Mouse (Mus musculus): ENCODE measurements around the gene Galnt10. TPM values are rescaled to one million over a fixed set of nuclear protein-coding genes. Genes with fewer than 3 reads are reported as not detected.

Galnt10 gene
- total and polyA plus RNA-seq, 3 experiments, result 0.07 to 0.85 TPM; not detected in 1

GRCm38 (mm10) chr11:57696807-57697251 is 51.6 kb downstream of the Galnt10 start:
- Histone ChIP-seq H3K4me2 (ENCODE audit: insufficient read depth, low read depth, poor library complexity, severe bottlenecking) (no peak overlapping the region), H3K36me3 (replicated peaks in 1 of 2; ENCODE audit: control insufficient read depth in 1 of 2, insufficient read depth in 1 of 2, low read length in 1 of 2) (no peaks in the 10 kb centered on the region), H3K9me3 (replicated peaks; ENCODE audit: low read length) (no peaks in the 10 kb centered on the region), H3K9ac (ENCODE audit: insufficient read depth, low read depth) (no peak overlapping the region), H3K27ac (ENCODE audit: insufficient read depth, low read depth) (no peak overlapping the region), H3K27me3 (replicated peaks) (peaks cover 89% of the 10 kb centered on the region), H3K4me3 (replicated peaks in 1 of 3; ENCODE audit: low read depth in 2 of 3, low read length in 2 of 3, poor library complexity in 1 of 3) (no peak overlapping the region), H3K79me2 (replicated peaks; ENCODE audit: control insufficient read depth, extremely low read depth, insufficient read depth, poor library complexity, severe bottlenecking) (no peaks in the 10 kb centered on the region), H3K4me1 (ENCODE audit: control insufficient read depth in 1 of 2, insufficient read depth in 2 of 2) (no peaks in the 10 kb centered on the region)
- dilution Hi-C loops (cut with MboI; ENCODE audit: extremely low pct_ligation_motif_present, extremely low pct_unique_long_range_greater_than_20kb, low sequenced_read_pairs) (no loop called here), in situ Hi-C loops (cut with MboI; ENCODE audit: low pct_ligation_motif_present, low pct_unique_long_range_greater_than_20kb, low sequenced_read_pairs) (no loop called here)
- DNase-seq (ENCODE audit: extremely low read depth), result no peak
- no peak for TF ChIP-seq ZNF384 (IDR thresholded peaks at IDR 0.05; ENCODE audit: low read depth, low read length)
- no peak for TF ChIP-seq IRF4 (IDR thresholded peaks at IDR 0.05; ENCODE audit: low read depth, low read length)
- TF ChIP-seq MAFK (IDR thresholded peaks at IDR 0.05; ENCODE audit: insufficient replicate concordance, low read length), result no peak
- no peak for TF ChIP-seq JUND (conservative IDR thresholded peaks at IDR 0.05; ENCODE audit: low read depth, low read length)
- no peak for TF ChIP-seq ELF1 (IDR thresholded peaks at IDR 0.05; ENCODE audit: low read depth, low read length)
- TF ChIP-seq TCF12 (IDR thresholded peaks at IDR 0.05; ENCODE audit: low read depth, low read length), result no peak
- TF ChIP-seq CHD1 (IDR thresholded peaks at IDR 0.05; ENCODE audit: low read depth, low read length), result no peak

GRCm38 (mm10) chr11:57700114-57700513 is 54.9 kb downstream of the Galnt10 start:
- dilution Hi-C loops (cut with MboI; ENCODE audit: extremely low pct_ligation_motif_present, extremely low pct_unique_long_range_greater_than_20kb, low sequenced_read_pairs), result no loop called here
- H3K4me1 ChIP-seq (ENCODE audit: control insufficient read depth in 1 of 2, insufficient read depth in 2 of 2), result no peaks in the 10 kb centered on the region

GRCm38 (mm10) chr11:57701193-57701925 is 56.1 kb downstream of the Galnt10 start:
- dilution Hi-C loops (cut with MboI; ENCODE audit: extremely low pct_ligation_motif_present, extremely low pct_unique_long_range_greater_than_20kb, low sequenced_read_pairs), result no loop called here
- Histone ChIP-seq H3K9ac (ENCODE audit: insufficient read depth, low read depth) (no peak overlapping the region), H3K36me3 (replicated peaks in 1 of 2; ENCODE audit: control insufficient read depth in 1 of 2, insufficient read depth in 1 of 2, low read length in 1 of 2) (no peaks in the 10 kb centered on the region), H3K27ac (ENCODE audit: insufficient read depth, low read depth) (no peak overlapping the region), H3K9me3 (replicated peaks; ENCODE audit: low read length) (peaks cover 2% of the 10 kb centered on the region), H3K4me1 (ENCODE audit: control insufficient read depth in 1 of 2, insufficient read depth in 2 of 2) (no peaks in the 10 kb centered on the region), H3K4me2 (ENCODE audit: insufficient read depth, low read depth, poor library complexity, severe bottlenecking) (no peak overlapping the region), H3K79me2 (replicated peaks; ENCODE audit: control insufficient read depth, extremely low read depth, insufficient read depth, poor library complexity, severe bottlenecking) (no peaks in the 10 kb centered on the region), H3K4me3 (replicated peaks in 1 of 3; ENCODE audit: low read depth in 2 of 3, low read length in 2 of 3, poor library complexity in 1 of 3) (no peak overlapping the region), H3K27me3 (replicated peaks) (peaks cover 74% of the 10 kb centered on the region)
- DNase-seq (ENCODE audit: extremely low read depth), result no peak
- in situ Hi-C loops (cut with MboI; ENCODE audit: low pct_ligation_motif_present, low pct_unique_long_range_greater_than_20kb, low sequenced_read_pairs), result no loop called here
- TF ChIP-seq SIN3A (IDR thresholded peaks at IDR 0.05; ENCODE audit: low read length) (no peak), EP300 (IDR thresholded peaks at IDR 0.05; ENCODE audit: low read length) (no peak), CTCF (conservative IDR thresholded peaks at IDR 0.05 in 1 of 2, IDR thresholded peaks at IDR 0.05 in 1 of 2; ENCODE audit: low read depth in 2 of 2, low read length in 2 of 2) (no peak), HCFC1 (IDR thresholded peaks at IDR 0.05; ENCODE audit: low read depth, low read length) (no peak), ETS1 (conservative IDR thresholded peaks at IDR 0.05; ENCODE audit: low read depth, low read length) (no peak), MAX (IDR thresholded peaks at IDR 0.05; ENCODE audit: low read length) (no peak)

More at GRCm38 (mm10) chr11:57700114-57700513, 54.9 kb downstream of the Galnt10 start:
- H3K4me2 ChIP-seq (ENCODE audit: insufficient read depth, low read depth, poor library complexity, severe bottlenecking), result no peak overlapping the region
- H3K9ac ChIP-seq (ENCODE audit: insufficient read depth, low read depth), result no peak overlapping the region
- H3K27me3 ChIP-seq (replicated peaks), result peaks cover 81% of the 10 kb centered on the region
- no peak overlapping the region for H3K4me3 ChIP-seq (replicated peaks in 1 of 3; ENCODE audit: low read depth in 2 of 3, low read length in 2 of 3, poor library complexity in 1 of 3)
- DNase-seq (ENCODE audit: extremely low read depth), result no peak
- no peak overlapping the region for H3K27ac ChIP-seq (ENCODE audit: insufficient read depth, low read depth)
- H3K36me3 ChIP-seq (replicated peaks in 1 of 2; ENCODE audit: control insufficient read depth in 1 of 2, insufficient read depth in 1 of 2, low read length in 1 of 2), result no peaks in the 10 kb centered on the region
- TF ChIP-seq TBP (conservative IDR thresholded peaks at IDR 0.05; ENCODE audit: low read depth, low read length), result no peak
- no peak for TF ChIP-seq E2F4 (IDR thresholded peaks at IDR 0.05; ENCODE audit: insufficient replicate concordance, low read depth, low read length)
- TF ChIP-seq ZNF384 (IDR thresholded peaks at IDR 0.05; ENCODE audit: low read depth, low read length), result no peak
- TF ChIP-seq POLR2AphosphoS2 (IDR thresholded peaks at IDR 0.05; ENCODE audit: low read depth, low read length), result no peak
- TF ChIP-seq MAX (IDR thresholded peaks at IDR 0.05; ENCODE audit: low read length), result no peak
- no peak for TF ChIP-seq POLR2A (IDR thresholded peaks at IDR 0.05; ENCODE audit: low read depth, low read length)
- TF ChIP-seq UBTF (IDR thresholded peaks at IDR 0.05; ENCODE audit: low read depth, low read length), result no peak
- TF ChIP-seq HCFC1 (IDR thresholded peaks at IDR 0.05; ENCODE audit: low read depth, low read length), result no peak
- no peak for TF ChIP-seq NRF1 (IDR thresholded peaks at IDR 0.05; ENCODE audit: low read depth, low read length)
- no peak for TF ChIP-seq USF1 (IDR thresholded peaks at IDR 0.05; ENCODE audit: low read depth, low read length)
- no peak for TF ChIP-seq RAD21 (IDR thresholded peaks at IDR 0.05; ENCODE audit: low read depth, low read length)
- TF ChIP-seq MEF2A (IDR thresholded peaks at IDR 0.05; ENCODE audit: borderline replicate concordance, low read depth, low read length), result no peak
- no peak for TF ChIP-seq PAX5 (IDR thresholded peaks at IDR 0.05; ENCODE audit: low read length)
- TF ChIP-seq MAFK (IDR thresholded peaks at IDR 0.05; ENCODE audit: insufficient replicate concordance, low read length), result no peak
- no peaks in the 10 kb centered on the region for H3K9me3 ChIP-seq (replicated peaks; ENCODE audit: low read length)
- in situ Hi-C loops (cut with MboI; ENCODE audit: low pct_ligation_motif_present, low pct_unique_long_range_greater_than_20kb, low sequenced_read_pairs), result no loop called here
- no peaks in the 10 kb centered on the region for H3K79me2 ChIP-seq (replicated peaks; ENCODE audit: control insufficient read depth, extremely low read depth, insufficient read depth, poor library complexity, severe bottlenecking)
